Mouse (Mus musculus) activated CD4-positive, CD25-positive, alpha-beta regulatory T cell, adult 4 months (primary cell): Measurements from ENCODE around the gene Mucl2. TPM values are rescaled to one million over a fixed set of nuclear protein-coding genes. Genes with fewer than 3 reads are reported as not detected.
"Not testable (repeated sequence)": the region's sequence is repeated elsewhere in the genome, so short reads cannot be mapped to it uniquely, and the experiment has no call there.

Experiments used
- ATAC-seq: one replicate; pipeline ENCODE4 v1.8.0; 2017
- polyA plus RNA-seq, 2 experiments: library from polyadenylated mRNA; unstranded; fragments of 100-300 nt; shearing (Covaris generic); gene quantifications; one replicate each; pipeline ENCODE4 v1.2.1; 2017

The Mucl2 gene
- not detected for polyA plus RNA-seq

DNA sequence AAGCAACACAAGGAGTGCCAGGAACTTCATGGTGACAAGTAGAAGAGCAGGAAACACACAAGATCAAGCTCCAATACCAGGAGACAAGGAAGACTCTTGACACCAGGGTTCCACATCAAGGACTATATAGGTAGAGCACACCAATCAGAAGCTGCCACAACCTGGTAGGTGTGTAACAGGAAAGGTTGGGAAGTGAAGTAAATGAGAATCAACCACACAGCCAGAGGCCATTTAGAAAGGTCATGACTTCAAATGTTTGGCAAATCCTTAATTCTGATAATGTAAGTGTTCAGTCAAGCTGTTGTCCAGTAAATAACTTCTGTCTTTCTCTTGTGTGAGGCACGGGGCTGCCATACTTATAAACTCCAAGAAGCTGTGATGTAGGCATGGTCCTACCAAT lies at the start of gene Mucl2:
Gene Mucl2 (minus strand): TSS at position 101 of the 400 bp plus-strand sequence.
- no peak for ATAC-seq

DNA sequence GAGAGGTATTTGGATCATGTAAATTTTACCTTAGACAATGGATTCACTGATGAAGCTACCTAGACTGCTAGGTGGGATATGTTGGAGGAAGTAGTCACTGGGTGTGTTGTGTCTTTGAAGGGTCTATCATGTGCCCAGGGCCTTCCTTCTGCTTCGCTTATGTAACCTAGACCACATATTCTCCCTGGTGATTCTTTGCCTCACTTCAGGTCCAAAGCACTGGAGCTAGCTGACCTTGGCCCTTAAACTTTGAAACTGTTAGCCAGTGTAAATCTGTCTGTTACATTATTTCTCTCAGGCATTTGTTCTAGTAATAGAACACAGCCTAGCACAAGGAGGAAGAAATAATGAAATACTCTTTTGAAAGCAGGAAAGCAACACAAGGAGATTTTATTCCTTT lies 13.9 kb upstream of the Mucl2 start:
- not testable (repeated sequence) for ATAC-seq

Other genes with a start within 250 kb of the Mucl2 start
- not detected for gene Mucl1, start 143.8 kb downstream of the Mucl2 start, polyA plus RNA-seq